Mouse (Mus musculus) heart, embryonic 12.5 days (tissue): ENCODE data around the gene Itfg2. TPM values are rescaled to one million over a fixed set of nuclear protein-coding genes. Genes with fewer than 3 reads are reported as not detected.

Source experiments
- ATAC-seq: fragments of 200-750 bp; cut with Nextera tagmentation; 2 replicates; pipeline ENCODE4 v1.8.0; 2017; ENCODE audit warnings: moderate TSS enrichment, moderate library complexity; ENCODE audit not compliant: insufficient number of reproducible peaks, low FRiP score
- H3K27ac ChIP-seq: fragments of 300-500 bp; sonication (generic); 2 replicates; pipeline ENCODE4 v1.5.1; 2016; ENCODE audit warnings: mild to moderate bottlenecking, moderate library complexity; ENCODE audit not compliant: poor library complexity, severe bottlenecking
- H3K27me3 ChIP-seq: fragments of 300-500 bp; sonication (generic); replicated peaks from 2 replicates; pipeline ENCODE4 v1.6.1; 2016; ENCODE audit warnings: mild to moderate bottlenecking, moderate library complexity
- H3K36me3 ChIP-seq: fragments of 300-500 bp; sonication (generic); 2 replicates; pipeline ENCODE4 v1.6.1; 2016; ENCODE audit warnings: mild to moderate bottlenecking, moderate library complexity
- H3K4me1 ChIP-seq: fragments of 300-500 bp; sonication (generic); replicated peaks from 2 replicates; pipeline ENCODE4 v1.6.1; 2016; ENCODE audit warnings: mild to moderate bottlenecking
- H3K4me2 ChIP-seq: fragments of 300-500 bp; sonication (generic); 2 replicates; pipeline ENCODE4 v1.6.1; 2016; ENCODE audit warnings: mild to moderate bottlenecking, moderate library complexity
- H3K4me3 ChIP-seq: fragments of 300-500 bp; sonication (generic); 2 replicates; pipeline ENCODE4 v1.5.1; 2016; ENCODE audit warnings: mild to moderate bottlenecking
- H3K9ac ChIP-seq: fragments of 300-500 bp; sonication (generic); 2 replicates; pipeline ENCODE4 v1.6.1; 2016; ENCODE audit warnings: mild to moderate bottlenecking, moderate library complexity
- H3K9me3 ChIP-seq: fragments of 300-500 bp; sonication (generic); replicated peaks from 2 replicates; pipeline ENCODE4 v1.6.1; 2016; ENCODE audit warnings: mild to moderate bottlenecking, moderate library complexity
- WGBS: fragments of 180-500 bp; shearing (Covaris S2); methylation state at CpG from one replicate; pipeline ENCODE4 v1.1.7; 2016; 5-methylcytosine and 5-hydroxymethylcytosine counted together
- polyA plus RNA-seq: library from polyadenylated mRNA; unstranded; fragments of >200 nt; fragmentation: Nextera tagmentation; extraction: Ambion mirVana; gene quantifications from 2 replicates; pipeline ENCODE4 v1.2.1, GENCODE M21; 2016

Itfg2 gene
- polyA plus RNA-seq, 1 experiment from 2014 or later, result 29.1 TPM

- H3K4me3 ChIP-seq, result peak overlapping the region; percentile 95
- H3K4me1 ChIP-seq, result peaks cover 30% of the 10 kb centered on the region
- no peak for ATAC-seq
- peak overlapping the region; percentile 92 for H3K27ac ChIP-seq
- H3K9ac ChIP-seq, result peak overlapping the region; percentile 94
- H3K27me3 ChIP-seq, result no peaks in the 10 kb centered on the region
- peaks cover 38% of the 10 kb centered on the region for H3K36me3 ChIP-seq
- WGBS, result 20% methylated on average over 9 of the region's 9 CpGs
- H3K9me3 ChIP-seq, result no peaks in the 10 kb centered on the region
- peak overlapping the region; percentile 95 for H3K4me2 ChIP-seq
Measured at GRCm38 (mm10) chr6:128361901-128362300, 62.8 kb downstream of the Itfg2 start.

Other genes with a start within 250 kb of the Itfg2 start
- gene Tead4, start 124.1 kb downstream of the Itfg2 start, polyA plus RNA-seq, result 3.3 and 4.0 TPM in 2 replicates
- 8.2 and 10.6 TPM in 2 replicates for gene Tulp3, start 69.1 kb downstream of the Itfg2 start, polyA plus RNA-seq
- gene Rhno1, start 62.0 kb downstream of the Itfg2 start, polyA plus RNA-seq, result 81.3 and 83.0 TPM in 2 replicates
- 33.4 and 38.7 TPM in 2 replicates for gene Foxm1, start 62.0 kb downstream of the Itfg2 start, polyA plus RNA-seq
- gene Tex52, start 49.5 kb downstream of the Itfg2 start, polyA plus RNA-seq, result 0.19 and 0.21 TPM in 2 replicates
- not detected in 2 replicates for gene Gm44596, start 49.4 kb downstream of the Itfg2 start, polyA plus RNA-seq
- gene Nrip2, start 25.6 kb downstream of the Itfg2 start, polyA plus RNA-seq, result 1.6 and 2.5 TPM in 2 replicates
- 295 and 296 TPM in 2 replicates for gene Fkbp4, start 13.7 kb upstream of the Itfg2 start, polyA plus RNA-seq
- 0.21 and 0.34 TPM in 2 replicates for gene Pzp, start 101.8 kb upstream of the Itfg2 start, polyA plus RNA-seq
- 0.08 and 0.15 TPM in 2 replicates for gene A2ml1, start 156.7 kb upstream of the Itfg2 start, polyA plus RNA-seq
- not detected in 2 replicates for gene Klrb1a, start 198.6 kb upstream of the Itfg2 start, polyA plus RNA-seq
- gene Clec2h, start 237.5 kb upstream of the Itfg2 start, polyA plus RNA-seq, result 0.18 TPM in 1 of 2 replicates, not detected in the other